Mouse (Mus musculus): ENCODE results near the gene Cklf. TPM values are rescaled to one million over a fixed set of nuclear protein-coding genes. Genes with fewer than 3 reads are reported as not detected.

The Cklf gene
- 12.0 and 63.8 TPM in 2 replicates for polyA plus RNA-seq (2011; ENCODE audit: insufficient read depth, insufficient read length, low replicate concordance, missing spikeins)

GRCm38 (mm10) chr8:104250439-104251367 is at the start of gene Cklf:
Gene Cklf (plus strand): TSS chr8:104250861.
- TF ChIP-seq POLR2A (IDR thresholded peaks at IDR 0.05; ENCODE audit: borderline replicate concordance, control insufficient read depth, low read depth, low read length), result peak; percentile 90
- 0 out of 2 replicates have a peak, but pooled peaks have one; percentile 6 for TF ChIP-seq CTCF (IDR thresholded peaks at IDR 0.05; ENCODE audit: control insufficient read depth, insufficient read depth, low read length)
- H3K4me1 ChIP-seq (ENCODE audit: control insufficient read depth, insufficient read depth, low read length), result peaks cover 5% of the 10 kb centered on the region; the same call in 1 of the 2 replicates
- H3K27ac ChIP-seq (ENCODE audit: control insufficient read depth, insufficient read depth, low read depth, low read length, poor library complexity), result peak within 1 kb of the TSS; percentile 78
- H3K4me3 ChIP-seq (replicated peaks; ENCODE audit: control insufficient read depth, low read depth, low read length), result peak within 1 kb of the TSS; percentile 74
- WGBS, result 4% methylated on average over 41 of the region's 41 CpGs

DNA sequence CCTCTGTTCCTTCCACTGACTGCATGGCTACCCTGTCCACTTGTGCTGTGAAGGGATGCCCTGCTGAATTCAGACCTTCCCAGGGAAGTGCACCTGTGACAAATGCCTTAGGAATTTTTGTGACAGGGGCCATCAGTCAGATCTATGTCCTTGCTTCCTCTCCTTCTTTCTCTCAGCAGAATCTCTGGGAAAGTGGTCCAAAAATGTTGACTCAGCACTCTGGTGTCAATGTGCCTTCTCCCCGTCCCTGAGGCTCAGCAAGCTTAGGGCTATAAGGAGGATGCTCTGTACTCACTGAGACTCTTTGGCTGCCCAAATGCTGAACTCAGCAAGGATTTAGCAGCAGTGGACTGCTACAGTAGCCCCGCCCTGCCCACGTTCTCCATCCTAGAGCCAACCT is 49.0 kb upstream of the Cklf start:
- TF ChIP-seq POLR2A (IDR thresholded peaks at IDR 0.05; ENCODE audit: borderline replicate concordance, control insufficient read depth, low read depth, low read length) (no peak), CTCF (IDR thresholded peaks at IDR 0.05; ENCODE audit: control insufficient read depth, insufficient read depth, low read length) (no peak)
- Histone ChIP-seq H3K4me1 (ENCODE audit: control insufficient read depth, insufficient read depth, low read length) (peaks cover 2% of the 10 kb centered on the region; the same call in 1 of the 2 replicates), H3K27ac (ENCODE audit: control insufficient read depth, insufficient read depth, low read depth, low read length, poor library complexity) (no peak overlapping the region), H3K4me3 (replicated peaks; ENCODE audit: control insufficient read depth, low read depth, low read length) (no peak overlapping the region)
- WGBS, result 79% methylated on average over 3 of the region's 3 CpGs

- H3K4me1 ChIP-seq (ENCODE audit: control insufficient read depth, insufficient read depth, low read length), result peaks cover 2% of the 10 kb centered on the region; the same call in 1 of the 2 replicates
- WGBS, result 81% methylated on average over 4 of the region's 4 CpGs
Measured at GRCm38 (mm10) chr8:104202320-104202719, 48.3 kb upstream of the Cklf start.

GRCm38 (mm10) chr8:104205292-104205691 is 45.4 kb upstream of the Cklf start:
- no peak overlapping the region for H3K27ac ChIP-seq (ENCODE audit: control insufficient read depth, insufficient read depth, low read depth, low read length, poor library complexity)
- peaks cover 2% of the 10 kb centered on the region; the same call in 1 of the 2 replicates for H3K4me1 ChIP-seq (ENCODE audit: control insufficient read depth, insufficient read depth, low read length)
- 70% methylated on average over 3 of the region's 3 CpGs for WGBS
- TF ChIP-seq POLR2A (IDR thresholded peaks at IDR 0.05; ENCODE audit: borderline replicate concordance, control insufficient read depth, low read depth, low read length) (no peak), CTCF (IDR thresholded peaks at IDR 0.05; ENCODE audit: control insufficient read depth, insufficient read depth, low read length) (no peak)
- H3K4me3 ChIP-seq (replicated peaks; ENCODE audit: control insufficient read depth, low read depth, low read length), result no peak overlapping the region

More at GRCm38 (mm10) chr8:104202320-104202719, 48.3 kb upstream of the Cklf start:
- H3K4me3 ChIP-seq (replicated peaks; ENCODE audit: control insufficient read depth, low read depth, low read length), result no peak overlapping the region
- H3K27ac ChIP-seq (ENCODE audit: control insufficient read depth, insufficient read depth, low read depth, low read length, poor library complexity), result no peak overlapping the region
- TF ChIP-seq POLR2A (IDR thresholded peaks at IDR 0.05; ENCODE audit: borderline replicate concordance, control insufficient read depth, low read depth, low read length), result no peak
- TF ChIP-seq CTCF (IDR thresholded peaks at IDR 0.05; ENCODE audit: control insufficient read depth, insufficient read depth, low read length), result no peak

DNA sequence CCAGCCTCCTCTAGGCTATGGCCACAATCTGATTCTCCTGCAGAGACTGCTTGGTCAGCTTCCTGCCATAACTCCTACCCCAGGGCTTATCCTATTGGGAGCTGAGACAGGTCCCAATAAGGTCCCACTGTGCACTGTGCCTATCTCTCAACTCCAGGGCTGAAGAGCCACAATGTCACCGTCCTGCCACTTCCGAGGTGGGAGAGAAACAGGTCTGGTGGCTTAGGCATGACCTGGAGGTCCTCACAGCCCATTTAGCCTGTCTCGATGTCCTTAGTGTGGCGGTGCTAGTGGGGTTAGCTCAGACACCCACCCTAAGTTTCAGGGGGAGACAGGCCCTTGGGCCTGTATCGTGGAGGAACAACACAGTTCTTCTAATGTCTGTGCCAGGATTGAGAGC is 33.1 kb upstream of the Cklf start:
- no peaks in the 10 kb centered on the region for H3K4me1 ChIP-seq (ENCODE audit: control insufficient read depth, insufficient read depth, low read length)

GRCm38 (mm10) chr8:104219079-104219478 is 31.6 kb upstream of the Cklf start:
- Histone ChIP-seq H3K27ac (ENCODE audit: control insufficient read depth, insufficient read depth, low read depth, low read length, poor library complexity) (no peak overlapping the region), H3K4me1 (ENCODE audit: control insufficient read depth, insufficient read depth, low read length) (no peaks in the 10 kb centered on the region), H3K4me3 (replicated peaks; ENCODE audit: control insufficient read depth, low read depth, low read length) (no peak overlapping the region)
- WGBS, result 9% methylated on average over 11 of the region's 11 CpGs
- TF ChIP-seq CTCF (IDR thresholded peaks at IDR 0.05; ENCODE audit: control insufficient read depth, insufficient read depth, low read length), result peak; percentile 90
- no peak for TF ChIP-seq POLR2A (IDR thresholded peaks at IDR 0.05; ENCODE audit: borderline replicate concordance, control insufficient read depth, low read depth, low read length)

More for the DNA sequence above, 33.1 kb upstream of the Cklf start:
- Histone ChIP-seq H3K4me3 (replicated peaks; ENCODE audit: control insufficient read depth, low read depth, low read length) (no peak overlapping the region), H3K27ac (ENCODE audit: control insufficient read depth, insufficient read depth, low read depth, low read length, poor library complexity) (no peak overlapping the region)
- WGBS, result 83% methylated on average over 5 of the region's 5 CpGs
- TF ChIP-seq CTCF (IDR thresholded peaks at IDR 0.05; ENCODE audit: control insufficient read depth, insufficient read depth, low read length) (no peak), POLR2A (IDR thresholded peaks at IDR 0.05; ENCODE audit: borderline replicate concordance, control insufficient read depth, low read depth, low read length) (no peak)

- no peak overlapping the region for H3K27ac ChIP-seq (ENCODE audit: control insufficient read depth, insufficient read depth, low read depth, low read length, poor library complexity)
- WGBS, result 42% methylated on average over 5 of the region's 5 CpGs
- TF ChIP-seq POLR2A (IDR thresholded peaks at IDR 0.05; ENCODE audit: borderline replicate concordance, control insufficient read depth, low read depth, low read length) (no peak), CTCF (IDR thresholded peaks at IDR 0.05; ENCODE audit: control insufficient read depth, insufficient read depth, low read length) (peak; percentile 92)
Measured at GRCm38 (mm10) chr8:104219806-104220205, 30.9 kb upstream of the Cklf start.

DNA sequence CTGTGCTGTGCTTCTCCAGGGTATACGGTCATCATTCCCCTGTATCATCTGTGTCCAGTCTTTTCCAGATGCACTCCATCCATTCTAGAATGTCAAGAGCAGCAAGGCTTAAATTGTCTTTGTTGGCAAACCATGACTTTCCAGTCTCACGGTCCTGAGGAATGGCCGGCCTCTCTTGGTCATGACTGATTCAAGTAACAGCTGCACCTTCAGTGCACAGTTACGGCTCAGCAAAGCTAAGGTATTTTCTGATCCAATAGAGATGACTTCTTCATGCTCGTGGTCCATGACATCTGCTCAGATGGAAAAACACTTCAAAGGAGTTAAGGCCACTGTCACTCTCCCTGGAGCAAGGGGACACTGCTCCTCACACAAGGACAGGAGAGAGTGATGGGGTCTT is 23.6 kb upstream of the Cklf start:
- 89% methylated on average over 5 of the region's 5 CpGs for WGBS
- H3K4me3 ChIP-seq (replicated peaks; ENCODE audit: control insufficient read depth, low read depth, low read length), result no peak overlapping the region
- TF ChIP-seq CTCF (IDR thresholded peaks at IDR 0.05; ENCODE audit: control insufficient read depth, insufficient read depth, low read length) (no peak), POLR2A (IDR thresholded peaks at IDR 0.05; ENCODE audit: borderline replicate concordance, control insufficient read depth, low read depth, low read length) (no peak)
- H3K27ac ChIP-seq (ENCODE audit: control insufficient read depth, insufficient read depth, low read depth, low read length, poor library complexity), result no peak overlapping the region
- no peaks in the 10 kb centered on the region; the same call in 1 of the 2 replicates for H3K4me1 ChIP-seq (ENCODE audit: control insufficient read depth, insufficient read depth, low read length)

More at GRCm38 (mm10) chr8:104219806-104220205, 30.9 kb upstream of the Cklf start:
- Histone ChIP-seq H3K4me1 (ENCODE audit: control insufficient read depth, insufficient read depth, low read length) (no peaks in the 10 kb centered on the region), H3K4me3 (replicated peaks; ENCODE audit: control insufficient read depth, low read depth, low read length) (no peak overlapping the region)
